Mouse (Mus musculus) ES-E14 (cell line): ENCODE results near the gene Cdca7l. TPM values are rescaled to one million over a fixed set of nuclear protein-coding genes. Genes with fewer than 3 reads are reported as not detected.

Experiments used
- DNase-seq: peaks from one replicate; pipeline ENCODE4 v3.0.0-alpha.2; 2013; ENCODE audit warnings: low read depth, low spot score
- H3K27ac ChIP-seq: 2 replicates; pipeline ENCODE4 v1.5.1; 2012; ENCODE audit warnings: low read depth, mild to moderate bottlenecking, low read length, moderate library complexity, mixed read lengths; ENCODE audit not compliant: poor library complexity, insufficient read depth, severe bottlenecking
- H3K36me3 ChIP-seq: 2 replicates; pipeline ENCODE4 v1.6.1; 2012; ENCODE audit warnings: mild to moderate bottlenecking, low read length, moderate library complexity, mixed read lengths; ENCODE audit not compliant: control insufficient read depth, poor library complexity, insufficient read depth, severe bottlenecking
- H3K4me1 ChIP-seq, 2 experiments: fragments of 150-350 bp in 1 of 2; sonication (generic) in 1 of 2; 2 replicates each; pipeline ENCODE4 v1.6.1; 2012; ENCODE audit warnings: low read length in 2 of 2, mild to moderate bottlenecking in 1 of 2, mixed read lengths in 1 of 2; ENCODE audit not compliant: control insufficient read depth in 2 of 2, insufficient read depth in 2 of 2, poor library complexity in 1 of 2
- H3K4me3 ChIP-seq, 2 experiments: fragments of 150-350 bp in 1 of 2; sonication (generic) in 1 of 2; 2 replicates each; pipeline ENCODE4 v1.5.1; 2012; ENCODE audit warnings: low read length in 2 of 2, low read depth in 1 of 2, mild to moderate bottlenecking in 1 of 2, mixed read lengths in 1 of 2; ENCODE audit not compliant: insufficient read depth in 1 of 2, poor library complexity in 1 of 2, severe bottlenecking in 1 of 2
- H3K9ac ChIP-seq: 2 replicates; pipeline ENCODE4 v1.6.1; 2012; ENCODE audit warnings: low read depth, mild to moderate bottlenecking, low read length, mixed read lengths; ENCODE audit not compliant: poor library complexity, insufficient read depth, severe bottlenecking
- H3K9me3 ChIP-seq: fragments of 150-350 bp; sonication (generic); 2 replicates; pipeline ENCODE4 v1.6.1; 2012; ENCODE audit warnings: low read depth, mild to moderate bottlenecking, low read length; ENCODE audit not compliant: control insufficient read depth, insufficient read depth
- CHD2 ChIP-seq: IDR thresholded peaks from 2 replicates; pipeline ENCODE4 v1.6.1; 2014; ENCODE audit warnings: mild to moderate bottlenecking, low read depth, low read length, inconsistent platforms
- HCFC1 ChIP-seq: IDR thresholded peaks from 2 replicates; pipeline ENCODE4 v1.6.1; 2012; ENCODE audit warnings: low read length, inconsistent platforms, borderline replicate concordance; ENCODE audit not compliant: insufficient read depth
- MAFK ChIP-seq: IDR thresholded peaks from 2 replicates; pipeline ENCODE4 v1.6.1; 2014; ENCODE audit warnings: mild to moderate bottlenecking, low read depth, low read length, inconsistent platforms; ENCODE audit not compliant: insufficient read depth
- ZC3H11A ChIP-seq: IDR thresholded peaks from 2 replicates; pipeline ENCODE4 v1.6.1; 2012; ENCODE audit warnings: low read depth, mild to moderate bottlenecking, inconsistent platforms, low read length, borderline replicate concordance
- ZNF384 ChIP-seq: IDR thresholded peaks from 2 replicates; pipeline ENCODE4 v1.6.1; 2012; ENCODE audit warnings: low read depth, low read length, inconsistent platforms
- in situ Hi-C, 2 experiments: fragments of 600-800 bp; cut with MboI; formaldehyde crosslinking; loops; one replicate each; pipeline ENCODE4 v1.15.1; 2025; ENCODE audit warnings: low sequenced_read_pairs in 2 of 2, inconsistent platforms in 1 of 2; ENCODE audit not compliant: unreplicated experiment in 2 of 2
- total RNA-seq: library from RNA; depleted of rRNA; stranded (reverse); fragments of 300-350 nt; gene quantifications from 2 replicates; pipeline ENCODE4 v1.2.3, GENCODE M21; 2012

Cdca7l gene
- total RNA-seq, 1 experiment, result 20.5 TPM

DNA sequence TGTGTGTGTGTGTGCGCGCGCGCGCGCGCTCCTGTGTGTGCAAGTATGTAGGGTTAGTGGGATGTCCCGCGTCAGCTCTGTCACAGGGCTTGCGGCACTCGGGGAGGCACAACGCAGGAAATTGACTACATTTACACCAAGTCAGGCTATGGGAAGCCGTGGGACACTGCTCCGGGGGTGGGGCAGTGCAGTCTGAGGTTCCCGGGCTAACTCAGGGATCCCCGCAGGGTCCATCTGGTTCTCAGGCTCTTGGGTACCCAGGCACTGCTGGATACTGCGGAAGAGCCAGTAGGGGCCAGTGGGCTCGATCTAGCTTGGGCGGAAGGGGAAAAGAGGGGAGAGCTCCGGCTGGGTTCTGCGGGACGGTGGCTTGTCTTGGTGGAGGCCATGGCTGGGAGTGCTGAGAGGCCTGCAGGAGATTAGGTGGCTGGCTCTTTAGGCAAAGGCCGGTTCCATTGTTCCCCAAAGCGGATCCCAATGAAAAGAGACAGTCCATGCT lies 15.5 kb upstream of the Cdca7l start:
- Histone ChIP-seq H3K36me3 (no peaks in the 10 kb centered on the region), H3K4me1 (peaks cover 0 to 5% of the 10 kb centered on the region in 2 experiments; a peak in 1 of 4 replicates), H3K9me3 (no peaks in the 10 kb centered on the region), H3K27ac (no peak overlapping the region), H3K4me3 (peak overlapping the region; percentile 53 to 66), H3K9ac (no peak overlapping the region)
- TF ChIP-seq HCFC1 (no peak), ZC3H11A (no peak), MAFK (no peak), ZNF384 (no peak), CHD2 (no peak)
- no peak for DNase-seq
- in situ Hi-C loops, result no loop called here

DNA sequence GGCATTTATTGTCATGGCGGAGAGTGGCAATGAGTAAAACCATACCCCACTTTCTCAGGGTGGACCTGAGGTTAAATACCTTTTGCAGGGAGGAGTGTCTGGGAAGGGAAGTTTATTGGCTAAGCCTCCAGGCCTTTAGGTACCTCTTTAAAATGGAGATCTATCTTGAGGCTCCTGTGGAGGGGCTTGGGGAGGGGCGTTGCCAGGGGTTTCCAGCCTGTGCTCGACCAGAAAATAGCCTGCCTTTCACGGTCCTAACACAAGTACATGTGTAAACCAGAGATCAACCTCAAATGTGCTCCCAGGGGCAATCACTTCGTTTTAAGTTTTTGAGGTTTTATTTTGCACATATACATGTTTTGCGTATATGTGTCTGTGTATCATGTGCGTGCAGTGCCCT lies 15.1 kb upstream of the Cdca7l start:
- TF ChIP-seq ZNF384, result no peak
- TF ChIP-seq ZC3H11A, result no peak
- no peak for TF ChIP-seq CHD2
- Histone ChIP-seq H3K9ac (no peak overlapping the region), H3K4me1 (peaks cover 0 to 5% of the 10 kb centered on the region in 2 experiments; a peak in 1 of 4 replicates), H3K4me3 (peak overlapping the region in 1 of 2 experiments; percentile 66; a peak in 3 of 4 replicates), H3K27ac (no peak overlapping the region), H3K36me3 (no peaks in the 10 kb centered on the region), H3K9me3 (no peaks in the 10 kb centered on the region)
- in situ Hi-C loops, result no loop called here
- DNase-seq, result no peak

DNA sequence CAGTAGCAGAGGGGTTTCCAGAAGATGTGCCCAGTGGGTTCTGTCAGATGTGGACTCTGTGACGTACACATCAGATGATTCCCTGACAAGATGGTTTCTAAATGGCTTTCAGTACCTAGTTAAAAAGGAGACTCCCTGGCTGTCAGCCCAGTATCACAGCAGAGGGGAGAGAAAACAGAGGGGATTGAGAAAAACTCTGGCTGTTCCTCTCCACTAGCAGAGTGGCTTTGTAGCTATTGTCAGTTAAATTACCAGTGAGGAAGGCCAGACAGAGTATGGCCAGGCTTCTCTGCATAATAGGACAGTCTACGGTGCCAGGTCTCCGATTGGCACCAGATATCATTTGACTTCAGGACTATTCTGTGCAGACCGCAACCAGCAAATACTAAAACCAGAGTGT lies 8.8 kb upstream of the Cdca7l start:
- Histone ChIP-seq H3K36me3 (no peaks in the 10 kb centered on the region), H3K4me3 (no peak overlapping the region), H3K27ac (no peak overlapping the region), H3K9ac (no peak overlapping the region), H3K4me1 (no peaks in the 10 kb centered on the region), H3K9me3 (no peaks in the 10 kb centered on the region)
- TF ChIP-seq ZC3H11A (no peak), ZNF384 (no peak), MAFK (no peak), HCFC1 (no peak), CHD2 (no peak)
- in situ Hi-C loops, result no loop called here
- no peak for DNase-seq

DNA sequence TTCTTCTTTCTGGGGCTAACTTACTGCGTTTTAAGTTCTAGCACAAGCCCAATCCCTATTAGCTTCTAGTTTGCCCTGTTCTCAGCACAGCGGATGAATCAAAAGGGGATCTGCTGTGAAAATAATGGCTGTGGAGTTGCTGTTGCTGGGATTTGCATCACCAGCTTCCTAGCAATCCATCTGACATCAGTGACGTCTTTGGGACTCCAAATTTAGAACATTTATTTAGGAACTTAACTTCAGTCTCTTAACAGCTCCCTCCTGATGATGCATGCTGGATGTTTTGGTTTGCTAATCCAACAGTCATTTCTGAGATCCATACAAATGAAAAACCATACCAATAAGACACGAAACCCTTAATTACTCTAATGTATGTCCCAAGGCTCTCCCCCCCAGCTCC lies 1.5 kb downstream of the Cdca7l start:
- TF ChIP-seq ZNF384 (no peak), ZC3H11A (no peak), CHD2 (no peak), MAFK (no peak), HCFC1 (no peak)
- H3K4me3 ChIP-seq, result no peak overlapping the region
- H3K36me3 ChIP-seq, result no peaks in the 10 kb centered on the region
- H3K9ac ChIP-seq, result no peak overlapping the region
- peaks cover 0 to 3% of the 10 kb centered on the region in 2 experiments; a peak in 1 of 4 replicates for H3K4me1 ChIP-seq
- in situ Hi-C loops, result no loop called here
- no peaks in the 10 kb centered on the region for H3K9me3 ChIP-seq
- no peak overlapping the region for H3K27ac ChIP-seq
- no peak for DNase-seq

DNA sequence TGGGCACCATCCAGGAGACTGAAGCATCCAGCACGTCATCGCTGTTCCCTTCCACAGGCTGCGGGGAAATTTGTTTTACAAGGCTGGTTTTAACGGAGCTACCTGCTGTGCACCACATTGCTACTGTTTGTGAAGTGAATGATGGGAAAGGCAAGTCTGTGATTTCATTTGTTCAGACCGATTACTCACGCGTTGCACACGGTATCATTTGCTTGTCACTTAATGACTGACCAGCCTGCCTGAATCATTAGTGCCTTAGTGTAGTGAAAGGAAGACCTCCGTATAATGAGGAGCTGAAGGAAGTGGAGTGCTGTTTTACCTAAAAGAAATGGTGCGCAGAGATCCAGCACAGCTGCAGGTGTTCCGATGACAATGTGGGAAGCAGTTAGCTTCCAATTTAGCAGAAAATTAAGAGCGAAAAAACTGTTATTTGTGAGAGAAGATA lies 1.9 kb downstream of the Cdca7l start:
- TF ChIP-seq HCFC1 (no peak), ZNF384 (no peak), MAFK (no peak), CHD2 (no peak), ZC3H11A (no peak)
- Histone ChIP-seq H3K4me3 (no peak overlapping the region), H3K4me1 (peaks cover 0 to 3% of the 10 kb centered on the region in 2 experiments; a peak in 1 of 4 replicates), H3K27ac (no peak overlapping the region), H3K9me3 (no peaks in the 10 kb centered on the region), H3K36me3 (no peaks in the 10 kb centered on the region), H3K9ac (no peak overlapping the region)
- DNase-seq, result no peak
- in situ Hi-C loops, result no loop called here
